Mouse (Mus musculus) embryonic facial prominence, embryonic 12.5 days (tissue): Measurements from ENCODE around the gene S100a9. TPM values are rescaled to one million over a fixed set of nuclear protein-coding genes. Genes with fewer than 3 reads are reported as not detected.

Experiments used
- ATAC-seq: fragments of 200-750 bp; cut with Nextera tagmentation; 2 replicates; pipeline ENCODE4 v1.8.0; 2017; ENCODE audit not compliant: insufficient number of reproducible peaks, insufficient read depth, low FRiP score, low TSS enrichment
- H3K27ac ChIP-seq: fragments of 300-500 bp; sonication (generic); 2 replicates; pipeline ENCODE4 v1.5.1; 2016; ENCODE audit warnings: mild to moderate bottlenecking
- H3K27me3 ChIP-seq: fragments of 300-500 bp; sonication (generic); 2 replicates; pipeline ENCODE4 v1.6.1; 2016; ENCODE audit warnings: mild to moderate bottlenecking, moderate library complexity
- H3K36me3 ChIP-seq: fragments of 300-500 bp; sonication (generic); 2 replicates; pipeline ENCODE4 v1.6.1; 2016; ENCODE audit warnings: mild to moderate bottlenecking
- H3K4me1 ChIP-seq: fragments of 300-500 bp; sonication (generic); 2 replicates; pipeline ENCODE4 v1.6.1; 2016
- H3K4me2 ChIP-seq: fragments of 300-500 bp; sonication (generic); replicated peaks from 2 replicates; pipeline ENCODE4 v1.6.1; 2016; ENCODE audit warnings: mild to moderate bottlenecking, moderate library complexity
- H3K4me3 ChIP-seq: fragments of 300-500 bp; sonication (generic); 2 replicates; pipeline ENCODE4 v1.5.1; 2016; ENCODE audit warnings: mild to moderate bottlenecking
- H3K9ac ChIP-seq: fragments of 300-500 bp; sonication (generic); 2 replicates; pipeline ENCODE4 v1.6.1; 2016; ENCODE audit warnings: mild to moderate bottlenecking, moderate library complexity
- H3K9me3 ChIP-seq: fragments of 300-500 bp; sonication (generic); 2 replicates; pipeline ENCODE4 v1.6.1; 2016; ENCODE audit warnings: mild to moderate bottlenecking, moderate library complexity
- WGBS: fragments of 180-500 bp; shearing (Covaris S2); methylation state at CpG from one replicate; pipeline ENCODE4 v1.1.7; 2016; 5-methylcytosine and 5-hydroxymethylcytosine counted together
- polyA plus RNA-seq: library from polyadenylated mRNA; unstranded; fragments of >200 nt; fragmentation: Nextera tagmentation; extraction: Ambion mirVana; gene quantifications from 2 replicates; pipeline ENCODE4 v1.2.1, GENCODE M21; 2016

The S100a9 gene
- polyA plus RNA-seq: 8.6 and 11.9 TPM in 2 replicates

- Histone ChIP-seq H3K4me2 (no peak within 1 kb of the TSS), H3K4me3 (no peak within 1 kb of the TSS), H3K27me3 (no peaks in the 10 kb centered on the region), H3K9ac (no peak within 1 kb of the TSS), H3K36me3 (no peaks in the 10 kb centered on the region), H3K9me3 (no peaks in the 10 kb centered on the region), H3K4me1 (no peaks in the 10 kb centered on the region), H3K27ac (no peak within 1 kb of the TSS)
- ATAC-seq: no peak
- 68% methylated on average over 3 of the region's 3 CpGs for WGBS
These were observed at the start of gene S100a9 for GRCm38 (mm10) chr3:90695613-90696012. TSS of gene S100a9 (minus strand) at chr3:90695721.

DNA sequence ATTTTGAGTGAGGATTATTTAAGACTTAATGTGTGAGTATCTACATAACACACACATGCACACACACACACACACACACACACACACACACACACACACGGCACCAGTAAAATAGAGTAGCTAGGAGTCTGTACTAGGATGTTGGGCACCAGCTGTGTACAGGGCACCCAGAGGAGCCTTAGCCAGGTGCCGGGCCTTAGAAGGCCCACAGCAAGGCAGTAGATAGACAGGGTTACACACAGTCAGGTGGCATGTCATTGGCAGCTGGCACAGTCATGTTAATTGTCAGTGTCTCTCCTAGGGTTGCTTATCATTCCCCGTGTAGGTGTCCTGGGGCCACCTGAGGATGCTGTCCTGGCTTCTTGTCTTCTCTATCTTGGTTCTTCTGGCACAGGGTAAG, 31.1 kb upstream of the S100a9 start, which contains the start of gene Pglyrp4:
Gene Pglyrp4 (plus strand): TSS at position 301 of the 400 bp plus-strand sequence.
- no peak for ATAC-seq
- 81% methylated on average over 3 of the region's 3 CpGs for WGBS

GRCm38 (mm10) chr3:90709591-90710460, 14.3 kb upstream of the S100a9 start:
- 49% methylated on average over 12 of the region's 12 CpGs for WGBS
- no peak for ATAC-seq

More for the DNA sequence above, 31.1 kb upstream of the S100a9 start, which contains the start of gene Pglyrp4:
- H3K27me3 ChIP-seq: no peaks in the 10 kb centered on the region
- no peak within 1 kb of the TSS for H3K27ac ChIP-seq
- H3K4me1 ChIP-seq: no peaks in the 10 kb centered on the region
- H3K4me3 ChIP-seq: no peak within 1 kb of the TSS
- no peak within 1 kb of the TSS for H3K4me2 ChIP-seq
- no peak within 1 kb of the TSS for H3K9ac ChIP-seq
- no peaks in the 10 kb centered on the region for H3K9me3 ChIP-seq
- H3K36me3 ChIP-seq: no peaks in the 10 kb centered on the region

GRCm38 (mm10) chr3:90708523-90709202, 13.1 kb upstream of the S100a9 start:
- no peak for ATAC-seq
- WGBS: 20% methylated on average over 4 of the region's 4 CpGs

More at GRCm38 (mm10) chr3:90709591-90710460, 14.3 kb upstream of the S100a9 start:
- Histone ChIP-seq H3K9ac (no peak overlapping the region), H3K4me3 (no peak overlapping the region), H3K27me3 (no peaks in the 10 kb centered on the region), H3K27ac (no peak overlapping the region), H3K9me3 (no peaks in the 10 kb centered on the region), H3K4me1 (no peaks in the 10 kb centered on the region), H3K4me2 (no peak overlapping the region), H3K36me3 (no peaks in the 10 kb centered on the region)

DNA sequence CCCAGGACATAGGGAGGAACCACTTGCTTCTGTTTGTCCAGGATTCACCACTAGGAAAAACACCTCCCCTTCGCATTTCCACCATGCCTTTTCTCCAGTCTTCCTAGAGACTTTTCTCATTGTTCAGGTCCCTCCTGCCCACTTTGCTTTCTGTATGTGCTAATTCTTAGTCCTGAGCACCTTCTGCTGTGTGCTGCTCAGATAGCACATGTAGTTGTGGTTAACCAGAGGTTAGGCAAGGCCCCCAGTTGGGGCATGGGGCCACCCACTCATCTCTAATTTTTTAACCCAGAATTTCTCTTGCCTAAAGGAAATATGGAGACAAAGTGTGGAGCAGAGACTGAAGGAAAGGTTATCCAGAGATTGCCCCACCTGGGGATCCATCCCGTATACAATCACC, 6.7 kb upstream of the S100a9 start:
- Histone ChIP-seq H3K4me2 (no peak overlapping the region), H3K36me3 (no peaks in the 10 kb centered on the region), H3K4me1 (no peaks in the 10 kb centered on the region), H3K27me3 (no peaks in the 10 kb centered on the region), H3K9ac (no peak overlapping the region), H3K4me3 (no peak overlapping the region), H3K9me3 (no peaks in the 10 kb centered on the region), H3K27ac (no peak overlapping the region)
- 91% methylated on average over 2 of the region's 2 CpGs for WGBS
- ATAC-seq: no peak

More at GRCm38 (mm10) chr3:90708523-90709202, 13.1 kb upstream of the S100a9 start:
- Histone ChIP-seq H3K27ac (no peak overlapping the region), H3K9me3 (no peaks in the 10 kb centered on the region), H3K9ac (no peak overlapping the region), H3K4me3 (no peak overlapping the region), H3K4me2 (no peak overlapping the region), H3K4me1 (no peaks in the 10 kb centered on the region), H3K27me3 (no peaks in the 10 kb centered on the region), H3K36me3 (no peaks in the 10 kb centered on the region)

DNA sequence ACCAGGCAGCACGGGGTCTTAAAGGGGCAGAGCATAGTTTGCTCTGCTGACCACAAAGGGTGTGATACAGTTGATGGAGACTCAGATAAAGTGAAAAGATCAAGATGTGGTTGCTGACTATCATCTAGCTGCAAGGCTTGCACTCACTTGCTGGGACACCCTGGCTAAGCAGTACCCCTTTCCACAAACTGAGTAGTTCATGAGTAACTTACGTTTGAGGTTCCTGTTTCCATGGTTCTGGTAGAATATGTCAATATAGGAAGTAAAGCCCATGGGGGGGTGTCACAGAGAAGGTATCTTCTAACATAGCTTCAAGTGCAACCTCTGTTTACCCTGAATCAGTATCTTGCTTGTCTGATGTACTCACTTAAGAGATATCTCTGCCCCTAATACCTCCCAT, 2.0 kb downstream of the S100a9 start:
- ATAC-seq: no peak
- 74% methylated on average over 2 of the region's 2 CpGs for WGBS
- no peaks in the 10 kb centered on the region for H3K27me3 ChIP-seq

GRCm38 (mm10) chr3:90686835-90687234, 8.7 kb downstream of the S100a9 start:
- ATAC-seq: no peak

More for the DNA sequence above, 2.0 kb downstream of the S100a9 start:
- H3K36me3 ChIP-seq: no peaks in the 10 kb centered on the region
- no peak overlapping the region for H3K4me3 ChIP-seq
- no peak overlapping the region for H3K4me2 ChIP-seq
- no peak overlapping the region for H3K9ac ChIP-seq
- no peaks in the 10 kb centered on the region for H3K9me3 ChIP-seq
- H3K27ac ChIP-seq: no peak overlapping the region
- no peaks in the 10 kb centered on the region for H3K4me1 ChIP-seq

DNA sequence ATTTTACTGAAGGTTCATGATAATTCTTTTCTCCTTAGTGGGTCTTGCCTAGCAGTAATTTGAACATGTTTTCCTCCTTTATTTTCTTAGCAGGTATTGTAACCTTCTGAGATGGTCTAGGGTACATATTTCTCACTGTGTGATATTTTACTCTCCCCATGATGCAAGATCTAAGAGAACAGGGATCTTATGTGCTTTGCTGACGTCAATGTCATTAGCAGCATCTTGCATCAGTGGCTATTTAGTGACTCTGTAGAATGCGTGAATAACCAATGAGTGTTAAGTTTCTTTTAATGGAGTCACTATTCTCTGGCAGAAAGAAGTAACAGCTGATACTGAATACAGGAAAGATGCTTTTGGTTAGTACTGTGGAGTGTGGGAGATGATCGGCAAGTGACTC, 11.6 kb downstream of the S100a9 start:
- Histone ChIP-seq H3K4me2 (no peak overlapping the region), H3K4me3 (no peak overlapping the region), H3K9me3 (no peaks in the 10 kb centered on the region), H3K9ac (no peak overlapping the region), H3K36me3 (no peaks in the 10 kb centered on the region), H3K27ac (no peak overlapping the region), H3K27me3 (no peaks in the 10 kb centered on the region), H3K4me1 (no peaks in the 10 kb centered on the region)
- 93% methylated on average over 3 of the region's 3 CpGs for WGBS
- ATAC-seq: no peak

More at GRCm38 (mm10) chr3:90686835-90687234, 8.7 kb downstream of the S100a9 start:
- no peak overlapping the region for H3K27ac ChIP-seq
- H3K4me1 ChIP-seq: no peaks in the 10 kb centered on the region
- H3K9ac ChIP-seq: no peak overlapping the region
- no peaks in the 10 kb centered on the region for H3K36me3 ChIP-seq
- H3K9me3 ChIP-seq: no peaks in the 10 kb centered on the region
- no peak overlapping the region for H3K4me3 ChIP-seq
- no peaks in the 10 kb centered on the region for H3K27me3 ChIP-seq
- WGBS: 84% methylated on average over 2 of the region's 2 CpGs
- H3K4me2 ChIP-seq: no peak overlapping the region

GRCm38 (mm10) chr3:90678656-90679055, 16.9 kb downstream of the S100a9 start:
- Histone ChIP-seq H3K9ac (no peak overlapping the region), H3K36me3 (no peaks in the 10 kb centered on the region), H3K4me3 (no peak overlapping the region), H3K27me3 (no peaks in the 10 kb centered on the region), H3K4me1 (no peaks in the 10 kb centered on the region), H3K4me2 (no peak overlapping the region), H3K9me3 (no peaks in the 10 kb centered on the region), H3K27ac (no peak overlapping the region)
- 53% methylated on average over 3 of the region's 3 CpGs for WGBS
- ATAC-seq: no peak

- H3K4me3 ChIP-seq: no peak within 1 kb of the TSS
- no peak within 1 kb of the TSS for H3K9ac ChIP-seq
- H3K9me3 ChIP-seq: no peaks in the 10 kb centered on the region
- ATAC-seq: no peak
- no peak within 1 kb of the TSS for H3K27ac ChIP-seq
- 59% methylated on average over 8 of the region's 8 CpGs for WGBS
- no peaks in the 10 kb centered on the region for H3K4me1 ChIP-seq
- no peaks in the 10 kb centered on the region for H3K36me3 ChIP-seq
- H3K4me2 ChIP-seq: no peak within 1 kb of the TSS
- H3K27me3 ChIP-seq: no peaks in the 10 kb centered on the region
These were observed 26.7 kb downstream of the S100a9 start, which contains the start of gene S100a8 for GRCm38 (mm10) chr3:90668846-90669245. TSS of gene S100a8 (plus strand) at chr3:90668978.

GRCm38 (mm10) chr3:90664219-90664618, 31.3 kb downstream of the S100a9 start:
- no peak overlapping the region for H3K4me3 ChIP-seq
- no peak overlapping the region for H3K27ac ChIP-seq
- no peak for ATAC-seq
- no peaks in the 10 kb centered on the region for H3K9me3 ChIP-seq
- no peak overlapping the region for H3K4me2 ChIP-seq
- 83% methylated on average over 2 of the region's 2 CpGs for WGBS
- no peak overlapping the region for H3K9ac ChIP-seq
- no peaks in the 10 kb centered on the region for H3K36me3 ChIP-seq
- no peaks in the 10 kb centered on the region for H3K27me3 ChIP-seq
- no peaks in the 10 kb centered on the region for H3K4me1 ChIP-seq
